Mouse (Mus musculus) midbrain, embryonic 11.5 days (tissue): Measurements from ENCODE around the gene Grb2. TPM values are rescaled to one million over a fixed set of nuclear protein-coding genes. Genes with fewer than 3 reads are reported as not detected.

Experiments used
- ATAC-seq: fragments of 200-750 bp; cut with Nextera tagmentation; 2 replicates; pipeline ENCODE4 v1.8.0; 2017; ENCODE audit warnings: moderate TSS enrichment, moderate library complexity; ENCODE audit not compliant: low FRiP score
- DNase-seq: peaks from one replicate; pipeline ENCODE4 v3.0.0; 2015; ENCODE audit warnings: low spot score; ENCODE audit errors: missing footprints
- H3K27ac ChIP-seq: fragments of 300-500 bp; sonication (generic); 2 replicates; pipeline ENCODE4 v1.5.1; 2014; ENCODE audit warnings: low read depth, low read length
- H3K27me3 ChIP-seq: fragments of 300-500 bp; sonication (generic); 2 replicates; pipeline ENCODE4 v1.6.1; 2014; ENCODE audit warnings: mild to moderate bottlenecking, low read length, moderate library complexity, mixed read lengths; ENCODE audit not compliant: control insufficient read depth, insufficient read depth
- H3K36me3 ChIP-seq: fragments of 300-500 bp; sonication (generic); 2 replicates; pipeline ENCODE4 v1.6.1; 2014; ENCODE audit warnings: mild to moderate bottlenecking, low read length, moderate library complexity, mixed read lengths; ENCODE audit not compliant: control insufficient read depth, insufficient read depth
- H3K4me1 ChIP-seq: fragments of 300-500 bp; sonication (generic); 2 replicates; pipeline ENCODE4 v1.6.1; 2014; ENCODE audit warnings: low read length; ENCODE audit not compliant: control insufficient read depth, insufficient read depth
- H3K4me2 ChIP-seq: fragments of 300-500 bp; sonication (generic); 2 replicates; pipeline ENCODE4 v1.6.1; 2014; ENCODE audit warnings: mild to moderate bottlenecking, moderate library complexity
- H3K4me3 ChIP-seq: fragments of 300-500 bp; sonication (generic); 2 replicates; pipeline ENCODE4 v1.5.1; 2014; ENCODE audit warnings: low read depth, low read length
- H3K9ac ChIP-seq: fragments of 300-500 bp; sonication (generic); 2 replicates; pipeline ENCODE4 v1.6.1; 2014; ENCODE audit warnings: low read length
- H3K9me3 ChIP-seq: fragments of 300-500 bp; sonication (generic); 2 replicates; pipeline ENCODE4 v1.6.1; 2016; ENCODE audit warnings: low read length; ENCODE audit not compliant: control insufficient read depth
- WGBS: fragments of 180-500 bp; shearing (Covaris S2); extraction: QIAGEN DNeasy Blood & Tissue Kit; methylation state at CpG from one replicate; pipeline ENCODE4 v1.1.7; 2014; 5-methylcytosine and 5-hydroxymethylcytosine counted together
- polyA plus RNA-seq: library from polyadenylated mRNA; unstranded; fragments of >200 nt; fragmentation: Nextera tagmentation; extraction: Ambion mirVana; gene quantifications from 2 replicates; pipeline ENCODE4 v1.2.1, GENCODE M21; 2014

Gene Grb2
- polyA plus RNA-seq, 1 experiment from 2014 or later: 77.7 TPM

- ATAC-seq (no peak), DNase-seq (no peak)
- no peaks in the 10 kb centered on the region for H3K27me3 ChIP-seq
- H3K4me2 ChIP-seq: no peak overlapping the region
- H3K4me3 ChIP-seq: no peak overlapping the region
- no peaks in the 10 kb centered on the region for H3K4me1 ChIP-seq
- H3K9me3 ChIP-seq: no peaks in the 10 kb centered on the region
- H3K27ac ChIP-seq: no peak overlapping the region
- WGBS: 94% methylated on average over 6 of the region's 6 CpGs
- peaks cover 2% of the 10 kb centered on the region; the same call in 1 of the 2 replicates for H3K36me3 ChIP-seq
- no peak overlapping the region for H3K9ac ChIP-seq
These were observed 23.5 kb downstream of the Grb2 start for GRCm38 (mm10) chr11:115684877-115685276.

- Histone ChIP-seq H3K4me2 (no peak overlapping the region), H3K27ac (no peak overlapping the region), H3K27me3 (no peaks in the 10 kb centered on the region), H3K9me3 (no peaks in the 10 kb centered on the region), H3K36me3 (no peaks in the 10 kb centered on the region), H3K4me3 (no peak overlapping the region), H3K9ac (no peak overlapping the region), H3K4me1 (no peaks in the 10 kb centered on the region)
- 93% methylated on average over 5 of the region's 5 CpGs for WGBS
- DNase-seq (no peak), ATAC-seq (no peak)
These were observed 25.1 kb downstream of the Grb2 start for GRCm38 (mm10) chr11:115683326-115683725.

- H3K4me1 ChIP-seq: no peaks in the 10 kb centered on the region
- no peak for DNase-seq
- no peaks in the 10 kb centered on the region for H3K9me3 ChIP-seq
- H3K9ac ChIP-seq: no peak overlapping the region
- no peak overlapping the region for H3K4me3 ChIP-seq
- H3K27ac ChIP-seq: no peak overlapping the region
- no peak for ATAC-seq
- no peaks in the 10 kb centered on the region for H3K36me3 ChIP-seq
- H3K4me2 ChIP-seq: no peak overlapping the region
- 94% methylated on average over 3 of the region's 3 CpGs for WGBS
- no peaks in the 10 kb centered on the region for H3K27me3 ChIP-seq
These were observed 26.0 kb downstream of the Grb2 start for GRCm38 (mm10) chr11:115682411-115682810.

- Histone ChIP-seq H3K9me3 (no peaks in the 10 kb centered on the region), H3K27ac (no peak overlapping the region), H3K9ac (no peak overlapping the region), H3K4me1 (no peaks in the 10 kb centered on the region), H3K36me3 (no peaks in the 10 kb centered on the region), H3K4me2 (no peak overlapping the region), H3K27me3 (no peaks in the 10 kb centered on the region), H3K4me3 (no peak overlapping the region)
- DNase-seq (no peak), ATAC-seq (no peak)
- whole genome bisulfite sequencing: 94% methylated on average over 9 of the region's 9 CpGs
These were observed 28.7 kb downstream of the Grb2 start for GRCm38 (mm10) chr11:115679554-115680238.

- no peaks in the 10 kb centered on the region for H3K27me3 ChIP-seq
- H3K27ac ChIP-seq: no peak overlapping the region
- no peaks in the 10 kb centered on the region for H3K9me3 ChIP-seq
- 96% methylated on average over 6 of the region's 6 CpGs for WGBS
- ATAC-seq (no peak), DNase-seq (no peak)
- no peaks in the 10 kb centered on the region for H3K36me3 ChIP-seq
- no peak overlapping the region for H3K4me3 ChIP-seq
- no peaks in the 10 kb centered on the region for H3K4me1 ChIP-seq
- no peak overlapping the region for H3K4me2 ChIP-seq
- H3K9ac ChIP-seq: no peak overlapping the region
These were observed 29.5 kb downstream of the Grb2 start for GRCm38 (mm10) chr11:115678861-115679260.

GRCm38 (mm10) chr11:115677511-115677910 lies 30.9 kb downstream of the Grb2 start:
- H3K9me3 ChIP-seq: no peaks in the 10 kb centered on the region

GRCm38 (mm10) chr11:115676738-115677137 lies 31.7 kb downstream of the Grb2 start:
- Histone ChIP-seq H3K4me2 (no peak overlapping the region), H3K9ac (no peak overlapping the region), H3K36me3 (no peaks in the 10 kb centered on the region), H3K27me3 (no peaks in the 10 kb centered on the region), H3K4me3 (no peak overlapping the region), H3K27ac (no peak overlapping the region), H3K4me1 (no peaks in the 10 kb centered on the region), H3K9me3 (no peaks in the 10 kb centered on the region)
- DNase-seq (no peak), ATAC-seq (no peak)
- WGBS: 92% methylated on average over 8 of the region's 8 CpGs

More at GRCm38 (mm10) chr11:115677511-115677910, 30.9 kb downstream of the Grb2 start:
- no peaks in the 10 kb centered on the region for H3K4me1 ChIP-seq
- DNase-seq: no peak
- H3K27me3 ChIP-seq: no peaks in the 10 kb centered on the region
- H3K27ac ChIP-seq: no peak overlapping the region
- WGBS: 95% methylated on average over 3 of the region's 3 CpGs
- no peak overlapping the region for H3K4me2 ChIP-seq
- H3K4me3 ChIP-seq: no peak overlapping the region
- ATAC-seq: no peak
- H3K9ac ChIP-seq: no peak overlapping the region
- H3K36me3 ChIP-seq: no peaks in the 10 kb centered on the region

- Histone ChIP-seq H3K27ac (no peak overlapping the region), H3K4me3 (no peak overlapping the region), H3K9me3 (no peaks in the 10 kb centered on the region), H3K4me2 (no peak overlapping the region), H3K36me3 (no peaks in the 10 kb centered on the region), H3K4me1 (no peaks in the 10 kb centered on the region), H3K27me3 (no peaks in the 10 kb centered on the region), H3K9ac (no peak overlapping the region)
- ATAC-seq: no peak
- 73% methylated on average over 9 of the region's 9 CpGs for WGBS
- DNase-seq: no peak
These were observed 34.0 kb downstream of the Grb2 start for GRCm38 (mm10) chr11:115674235-115674865.

- WGBS: 90% methylated on average over 9 of the region's 9 CpGs
- H3K4me3 ChIP-seq: no peak overlapping the region
These were observed 34.7 kb downstream of the Grb2 start for GRCm38 (mm10) chr11:115673471-115674234.

More at GRCm38 (mm10) chr11:115673471-115674234, 34.7 kb downstream of the Grb2 start:
- Histone ChIP-seq H3K27me3 (no peaks in the 10 kb centered on the region), H3K4me1 (no peaks in the 10 kb centered on the region), H3K27ac (no peak overlapping the region), H3K36me3 (no peaks in the 10 kb centered on the region), H3K4me2 (no peak overlapping the region), H3K9ac (no peak overlapping the region), H3K9me3 (no peaks in the 10 kb centered on the region)
- DNase-seq (no peak), ATAC-seq (no peak)
